Mouse (Mus musculus) gastrocnemius, postnatal 14 days (tissue): ENCODE data around the gene Ddx47. TPM values are rescaled to one million over a fixed set of nuclear protein-coding genes. Genes with fewer than 3 reads are reported as not detected.

Experiments used
- DNase-seq: peaks from one replicate; pipeline ENCODE4 v3.0.0; 2021; ENCODE audit warnings: mixed read lengths
- intact Hi-C: fragments of 180-260 bp; cut with DNase I; formaldehyde crosslinking; loops from one replicate; pipeline ENCODE4 v1.15.1; 2025; ENCODE audit warnings: low total_unique reads
- long read RNA-seq, 2 experiments: library from polyadenylated mRNA; stranded (forward); transcript quantifications; one replicate each; pipeline ENCODE4 v2.0.0; 2021
- total RNA-seq, 2 experiments: library from RNA; stranded (reverse); gene quantifications; 2 replicates each; pipeline ENCODE4 v1.2.3; 2021

Gene Ddx47
- total RNA-seq = 10 to 100 TPM; 30.2 to 33.0 TPM
- long read RNA-seq, experiment 1, transcript Ddx47-201 (12 exons, 1,764 nt) = major isoform, 18 of 21 reads
- long read RNA-seq, experiment 1, partial matches to known transcripts = 1 of 21 reads
- long read RNA-seq, experiment 1, other reads (novel, unspliced or antisense) = 2 of 21 reads
- long read RNA-seq, experiment 2, transcript Ddx47-201 (12 exons, 1,764 nt) = major isoform, 19 of 26 reads
- long read RNA-seq, experiment 2, partial matches to known transcripts = 4 of 26 reads
- long read RNA-seq, experiment 2, other reads (novel, unspliced or antisense) = 3 of 26 reads

DNA sequence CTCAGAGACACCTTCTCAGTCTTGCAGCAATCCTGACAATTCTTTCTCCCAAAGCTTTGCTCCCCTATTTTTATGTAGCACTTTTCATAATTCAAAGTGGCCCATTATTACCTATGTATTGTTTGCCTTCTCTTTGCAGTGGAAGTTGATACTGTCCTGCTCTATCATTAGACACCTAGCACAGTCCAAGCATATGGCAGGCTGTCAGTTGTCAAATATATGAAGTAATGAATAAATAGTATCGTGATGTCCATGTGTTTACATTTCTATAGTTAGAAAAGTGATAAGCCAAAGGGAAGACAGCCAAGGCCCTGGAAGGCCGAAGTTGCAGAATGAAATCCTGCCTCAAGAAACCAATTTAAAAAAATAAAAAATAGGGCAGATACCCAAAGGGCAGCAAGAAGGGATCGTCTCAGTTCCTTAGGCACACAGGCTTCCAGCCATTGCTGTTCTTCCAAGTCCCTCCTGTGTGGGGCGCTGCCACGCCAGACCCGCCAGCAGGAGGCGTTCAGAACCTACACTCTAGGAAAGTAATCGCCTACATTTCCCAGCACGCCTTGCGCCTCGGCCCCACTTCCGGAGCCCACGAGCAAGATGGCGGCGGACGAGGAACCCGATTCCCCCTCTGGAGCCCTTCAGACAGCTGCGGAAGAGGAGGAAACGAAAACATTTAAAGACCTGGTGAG, at the start of gene Ddx47:
TSS of gene Ddx47 (plus strand) at position 565 of the 686 bp plus-strand sequence.
- intact Hi-C loops = no loop called here
- peak; percentile 94 for DNase-seq

DNA sequence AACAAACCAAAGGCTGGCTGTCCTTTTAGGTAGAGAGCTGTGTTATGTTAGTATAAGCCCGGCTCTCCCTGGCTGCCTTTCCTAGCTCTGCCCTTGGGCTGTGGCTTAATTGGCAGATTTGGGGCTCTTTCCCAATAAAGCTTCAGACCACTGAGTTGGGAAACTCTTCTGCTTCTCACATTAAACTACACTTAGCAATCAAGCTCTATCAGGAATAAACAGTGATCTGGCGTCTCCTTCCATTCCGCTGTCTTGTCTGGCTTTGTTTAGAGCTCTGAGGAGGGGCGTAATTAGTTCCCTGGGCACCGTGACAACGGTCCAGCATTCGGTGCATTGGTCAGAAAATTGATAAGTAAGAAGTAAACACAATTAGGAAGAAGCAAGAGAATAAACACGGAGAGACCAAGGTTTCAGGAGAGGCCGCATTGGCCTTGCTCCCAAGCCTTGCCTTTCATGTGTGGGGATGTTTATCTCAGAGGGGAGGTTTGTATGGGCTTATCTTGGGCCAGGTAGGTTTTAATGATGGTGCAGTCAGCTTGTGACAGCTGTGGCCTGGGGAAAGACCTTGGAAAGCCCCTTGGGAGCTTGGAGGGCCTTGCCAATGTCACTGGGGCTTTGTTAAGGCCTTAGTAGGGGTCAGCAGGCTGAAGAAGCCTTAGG, 49.4 kb upstream of the Ddx47 start:
- DNase-seq = no peak
- intact Hi-C loops = no loop called here

DNA sequence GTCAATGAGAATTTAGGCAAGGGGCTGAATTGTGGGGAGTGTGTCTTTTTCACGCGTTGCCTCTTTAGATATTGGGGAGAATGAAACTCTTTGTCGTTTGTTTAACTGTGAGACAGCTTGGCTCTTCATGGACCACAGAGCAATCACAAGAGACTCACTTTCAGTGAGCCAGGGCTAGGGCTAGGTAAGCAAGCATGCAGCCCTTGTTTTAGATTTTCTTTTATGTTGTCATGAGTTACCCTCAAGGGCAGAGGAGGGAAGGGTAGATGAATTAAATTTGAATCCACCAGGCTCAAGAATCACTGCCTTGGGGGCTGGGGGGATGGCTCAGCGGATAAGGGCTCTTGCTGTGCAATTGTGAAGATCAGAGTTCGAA, 48.9 kb upstream of the Ddx47 start:
- intact Hi-C loops = no loop called here
- no peak for DNase-seq

DNA sequence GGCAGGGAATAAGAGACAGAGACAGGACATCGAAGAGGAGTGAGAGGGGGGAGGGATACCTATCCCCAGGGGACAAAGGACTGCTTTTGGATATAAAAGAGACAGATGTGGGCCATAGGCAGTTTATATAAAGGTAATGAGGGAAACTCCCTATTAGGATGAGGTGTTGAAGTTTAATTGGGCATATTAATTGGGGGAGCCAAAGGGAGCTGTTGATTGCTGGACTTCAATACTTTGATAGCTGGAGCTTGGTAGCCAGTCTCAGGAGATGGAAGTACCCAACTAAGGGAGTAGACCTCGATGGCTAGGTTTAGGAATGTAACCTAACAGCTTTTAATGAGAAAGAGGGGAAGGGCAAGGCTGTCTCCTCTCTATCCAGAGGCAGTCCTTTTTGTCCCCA, 47.5 kb upstream of the Ddx47 start:
- DNase-seq = no peak
- intact Hi-C loops = no loop called here

DNA sequence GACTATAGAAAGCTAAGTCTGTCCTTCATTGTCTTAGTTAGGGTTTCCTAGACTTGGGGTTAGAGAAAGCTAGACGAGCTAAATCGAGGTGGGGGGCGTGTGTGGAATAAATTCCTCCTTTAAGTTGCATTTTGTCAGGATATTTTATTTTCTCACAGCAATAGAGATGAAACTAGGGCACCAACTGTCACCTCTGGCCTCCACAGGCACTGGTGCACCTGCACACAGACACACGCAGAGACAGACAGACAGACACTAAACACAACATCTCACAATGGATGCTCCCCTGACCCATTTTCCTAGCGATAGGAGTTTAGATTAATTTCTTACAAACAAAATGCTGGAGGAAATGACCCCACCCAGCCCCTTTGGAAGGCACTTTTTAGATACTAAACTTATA, 44.7 kb upstream of the Ddx47 start:
- intact Hi-C loops = no loop called here
- no peak for DNase-seq

DNA sequence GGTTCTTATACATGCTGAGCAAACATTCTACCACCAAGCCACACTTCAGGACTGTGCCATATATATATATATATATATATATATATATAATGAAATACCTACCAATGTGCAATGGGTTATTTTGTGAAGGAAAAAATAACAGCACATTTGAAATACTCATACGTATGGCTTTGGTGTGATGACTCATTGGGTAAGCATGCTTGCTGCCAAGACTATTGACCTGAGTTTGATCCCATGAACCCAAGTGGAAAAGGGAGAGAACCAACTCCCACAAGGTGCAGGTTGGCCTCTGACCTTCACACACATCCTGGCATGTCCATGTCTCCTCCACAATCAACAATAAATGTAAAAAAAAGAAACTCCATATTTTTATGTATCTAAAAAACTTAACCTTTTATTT, 43.1 kb upstream of the Ddx47 start:
- intact Hi-C loops = no loop called here
- DNase-seq = no peak

DNA sequence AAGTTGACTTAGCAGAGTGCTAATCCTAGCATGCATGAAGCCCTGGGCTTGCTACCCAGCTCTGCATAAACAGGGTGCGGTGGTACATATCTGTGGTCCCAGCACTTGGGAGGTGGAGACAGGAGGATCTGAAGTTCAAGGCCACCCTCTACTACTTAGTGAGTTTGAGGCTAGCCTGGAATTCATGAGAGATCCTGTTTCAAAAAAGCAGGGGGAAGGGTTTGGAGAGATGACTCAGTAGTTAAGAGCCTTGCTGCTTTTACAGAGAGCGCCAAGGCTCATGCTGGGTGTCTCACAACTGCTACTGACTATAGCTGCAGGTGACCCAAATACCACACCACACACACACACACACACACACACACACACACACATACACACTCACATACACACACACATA, 41.9 kb upstream of the Ddx47 start:
- no peak for DNase-seq
- intact Hi-C loops = no loop called here

DNA sequence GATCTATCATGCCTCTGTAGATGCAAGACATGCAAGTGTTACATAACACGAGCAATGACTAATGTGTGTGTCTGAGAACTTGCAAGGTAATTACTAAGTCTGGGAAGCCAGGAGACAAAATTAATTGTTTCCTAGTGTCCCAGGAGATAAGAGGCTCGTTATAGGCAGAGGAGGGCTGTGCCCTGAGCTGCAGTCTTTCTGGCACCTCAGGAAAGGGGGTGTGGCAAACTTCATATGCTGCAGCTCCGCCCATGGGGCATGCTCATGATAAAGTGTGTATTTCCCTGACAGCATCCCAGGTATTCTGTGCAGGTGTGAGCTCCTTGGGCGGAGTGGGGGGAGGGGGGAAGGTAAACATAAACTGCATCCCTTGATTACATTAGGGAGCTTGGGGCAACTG, 39.3 kb upstream of the Ddx47 start:
- intact Hi-C loops = no loop called here
- no peak for DNase-seq

DNA sequence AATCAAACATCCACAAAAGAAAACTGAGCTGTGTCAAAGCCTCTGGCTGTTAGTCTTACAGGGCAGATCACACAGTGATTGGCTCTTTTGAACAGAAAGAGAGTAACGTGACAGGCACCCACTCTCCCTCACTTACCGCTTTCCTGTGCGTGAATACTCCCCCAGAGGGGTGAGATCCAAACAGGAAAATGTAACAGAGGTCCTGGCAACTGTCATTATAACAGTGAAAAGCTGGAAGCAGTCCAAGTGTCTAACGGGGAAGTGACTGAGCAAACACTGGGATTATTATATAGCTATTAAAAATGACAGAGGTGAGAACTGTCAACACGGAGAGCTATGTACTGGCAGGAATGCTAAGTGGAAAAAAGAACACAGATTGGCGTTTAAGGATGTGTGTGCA, 34.8 kb upstream of the Ddx47 start:
- intact Hi-C loops = no loop called here
- no peak for DNase-seq

DNA sequence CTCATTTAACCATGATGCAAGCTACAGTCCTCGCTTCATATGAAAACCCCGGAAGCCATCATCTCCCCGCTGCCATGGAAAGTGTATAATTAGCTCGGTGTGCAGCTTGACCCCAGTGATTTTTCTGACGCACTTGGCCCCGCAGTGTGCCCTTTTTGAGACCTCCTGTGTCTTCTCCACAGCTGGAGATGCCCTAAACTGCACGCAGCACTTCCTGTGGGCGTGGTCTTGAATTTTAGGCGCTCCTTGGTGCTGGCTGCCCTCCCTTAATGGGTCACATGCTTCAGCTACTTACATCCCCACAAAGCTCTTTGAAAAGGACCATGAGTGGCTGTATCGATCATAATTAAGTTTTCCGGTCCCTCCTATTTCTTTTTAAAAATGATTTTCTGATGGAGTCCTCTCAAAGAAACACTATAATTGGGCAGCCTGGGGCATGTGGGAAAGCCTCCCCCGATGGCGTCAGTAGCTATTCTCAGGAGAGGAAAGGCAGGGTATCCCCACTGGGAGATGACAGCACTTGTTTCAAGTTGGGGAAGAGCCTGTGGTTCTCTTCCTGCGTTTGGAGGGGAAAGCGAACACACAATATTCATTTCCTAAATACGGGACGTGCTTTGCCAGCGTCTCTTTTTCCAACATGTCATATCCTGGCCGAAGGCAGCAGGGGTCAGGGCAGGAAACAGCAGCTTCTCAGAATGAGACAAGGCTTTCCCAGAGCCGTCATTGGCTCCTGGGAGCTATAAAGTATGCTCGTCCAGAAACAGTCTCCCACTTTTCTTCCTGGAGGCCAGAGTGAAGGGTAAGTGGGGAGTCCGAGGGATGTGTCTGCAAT, 30.0 kb upstream of the Ddx47 start, which contains the start of gene Apold1:
TSS of gene Apold1 (plus strand) at position 488 of the 832 bp plus-strand sequence.
- intact Hi-C loops = no loop called here
- DNase-seq = peak; percentile 23

DNA sequence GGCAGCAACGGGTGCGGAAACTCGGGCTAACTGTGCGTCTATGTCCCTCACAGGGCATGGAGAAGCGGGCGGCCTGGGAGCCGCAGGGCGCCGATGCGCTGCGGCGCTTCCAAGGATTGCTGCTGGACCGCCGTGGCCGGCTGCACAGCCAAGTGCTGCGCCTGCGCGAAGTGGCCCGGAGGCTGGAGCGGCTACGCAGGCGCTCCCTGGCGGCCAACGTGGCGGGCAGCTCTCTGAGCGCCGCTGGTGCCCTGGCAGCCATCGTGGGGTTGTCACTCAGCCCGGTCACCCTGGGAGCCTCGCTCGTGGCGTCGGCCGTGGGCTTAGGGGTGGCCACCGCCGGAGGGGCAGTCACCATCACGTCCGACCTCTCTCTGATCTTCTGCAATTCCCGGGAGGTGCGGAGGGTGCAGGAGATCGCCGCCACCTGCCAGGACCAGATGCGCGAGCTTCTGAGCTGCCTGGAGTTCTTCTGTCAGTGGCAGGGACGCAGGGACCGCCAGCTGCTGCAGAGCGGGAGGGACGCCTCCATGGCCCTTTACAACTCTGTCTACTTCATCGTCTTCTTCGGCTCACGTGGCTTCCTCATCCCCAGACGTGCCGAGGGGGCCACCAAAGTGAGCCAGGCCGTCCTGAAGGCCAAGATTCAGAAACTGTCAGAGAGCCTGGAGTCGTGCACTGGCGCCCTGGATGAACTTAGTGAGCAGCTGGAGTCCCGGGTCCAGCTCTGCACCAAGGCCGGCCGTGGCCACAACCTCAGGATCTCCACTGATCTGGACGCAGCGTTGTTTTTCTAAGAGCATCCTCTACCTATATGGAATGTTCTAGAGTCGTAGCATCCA, 27.7 kb upstream of the Ddx47 start:
- intact Hi-C loops = no loop called here
- peak; percentile 95 for DNase-seq

DNA sequence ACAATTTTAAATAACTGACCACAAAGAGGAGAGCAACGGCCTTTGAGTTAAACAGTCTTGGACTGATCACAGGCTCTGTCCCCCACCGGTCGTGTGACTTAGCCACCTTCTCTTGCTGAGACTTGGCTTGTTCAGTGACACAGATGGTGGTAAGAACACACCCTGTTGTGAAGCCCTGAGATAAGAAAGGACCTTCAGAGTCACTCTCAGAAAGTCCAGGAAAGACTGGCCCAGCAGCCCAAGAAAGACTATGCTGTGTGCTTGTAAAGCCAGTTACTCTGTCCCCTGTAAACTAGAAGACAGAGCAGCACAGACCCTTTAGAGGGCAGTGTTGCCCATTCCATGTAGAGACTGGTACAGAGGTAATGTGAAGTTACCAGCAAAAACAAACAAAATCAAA, 26.7 kb upstream of the Ddx47 start:
- no peak for DNase-seq
- intact Hi-C loops = no loop called here

DNA sequence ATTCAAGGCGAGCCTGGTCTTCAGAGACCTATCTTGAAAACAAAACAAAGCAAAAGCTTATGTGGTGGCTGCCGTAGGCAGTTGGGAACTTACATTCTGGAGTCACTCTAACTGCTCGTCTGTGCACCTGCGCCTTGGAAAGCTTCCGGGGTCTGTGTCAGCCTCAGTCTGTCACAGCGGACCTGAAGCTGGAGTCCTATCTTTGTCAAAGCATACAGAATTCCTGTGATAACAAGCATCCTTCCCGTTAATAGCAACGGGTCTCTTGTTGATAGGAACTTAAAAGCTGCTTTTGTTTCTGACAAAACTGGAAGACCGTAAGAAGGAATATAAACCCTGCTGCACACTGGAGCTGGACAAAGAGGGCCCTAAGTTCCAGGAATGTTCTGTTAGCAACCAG, 23.0 kb upstream of the Ddx47 start:
- intact Hi-C loops = no loop called here
- DNase-seq = no peak

DNA sequence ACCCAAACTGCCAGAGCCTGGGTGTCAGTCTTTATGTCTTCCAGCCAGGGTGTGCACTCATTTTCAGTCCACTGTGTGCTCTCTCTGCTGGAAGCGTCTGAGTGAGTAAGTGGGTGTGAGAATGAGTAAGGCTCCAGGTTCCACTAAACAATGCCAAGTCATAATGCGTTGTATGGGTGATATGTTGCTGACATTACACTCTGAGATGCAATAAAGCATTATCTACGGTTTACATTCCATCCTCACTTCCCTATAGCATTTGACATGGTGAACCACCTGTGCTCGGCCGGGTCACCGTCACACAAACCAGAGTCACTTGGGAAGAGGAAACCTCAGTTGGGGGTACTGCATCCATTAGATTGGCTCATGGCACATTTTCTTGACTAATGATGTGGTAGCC, 20.7 kb upstream of the Ddx47 start:
- DNase-seq = no peak
- intact Hi-C loops = no loop called here

DNA sequence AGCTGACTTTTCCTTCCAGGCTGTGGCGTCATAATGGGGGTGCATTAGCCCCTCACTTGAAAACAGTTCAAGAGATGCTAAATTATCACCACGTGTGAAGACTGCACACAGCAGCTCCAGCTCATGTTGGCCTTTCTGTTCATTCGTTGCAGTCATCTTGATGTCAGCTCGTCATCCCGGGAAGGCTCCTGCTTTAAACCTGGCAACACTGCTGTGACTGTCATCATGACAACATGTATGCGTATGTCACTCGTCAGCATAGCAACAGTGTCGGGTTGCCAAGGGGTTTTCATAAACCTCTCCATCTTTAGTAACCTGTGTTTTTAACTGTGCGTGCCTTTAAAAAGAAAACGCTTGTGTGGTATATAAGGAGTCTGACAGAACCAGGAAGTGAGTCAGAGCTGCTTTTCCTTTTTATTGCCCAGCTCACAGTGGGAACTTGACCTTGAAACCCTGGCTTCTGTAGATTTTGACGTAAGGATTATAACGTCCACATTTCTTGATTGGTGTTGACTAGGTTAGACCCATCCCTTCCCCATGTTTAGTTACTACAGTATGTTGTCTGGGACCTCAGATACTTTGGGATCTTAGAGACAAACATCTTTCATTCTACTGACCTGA, 17.3 kb upstream of the Ddx47 start:
- intact Hi-C loops = no loop called here
- DNase-seq = no peak

DNA sequence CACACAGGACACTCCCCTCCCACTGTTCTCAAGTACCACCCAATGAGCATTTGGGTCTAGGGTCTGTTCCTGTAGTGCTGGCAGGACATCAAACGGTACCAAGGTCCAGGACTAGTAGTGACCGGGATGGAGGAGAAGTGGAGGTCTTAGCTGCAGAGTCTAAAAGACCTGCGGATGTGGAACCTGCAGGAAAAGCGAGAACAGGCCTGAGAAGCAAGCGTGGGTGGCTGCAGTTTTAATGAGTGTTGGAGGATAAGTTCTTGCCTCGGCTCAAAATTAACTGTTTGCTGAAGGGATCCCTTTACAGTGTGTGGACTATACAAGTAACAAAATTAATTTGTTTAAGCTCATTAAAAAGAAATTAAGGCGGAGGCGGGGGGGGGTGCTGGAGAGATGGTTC, 16.4 kb upstream of the Ddx47 start:
- no peak for DNase-seq
- intact Hi-C loops = no loop called here

DNA sequence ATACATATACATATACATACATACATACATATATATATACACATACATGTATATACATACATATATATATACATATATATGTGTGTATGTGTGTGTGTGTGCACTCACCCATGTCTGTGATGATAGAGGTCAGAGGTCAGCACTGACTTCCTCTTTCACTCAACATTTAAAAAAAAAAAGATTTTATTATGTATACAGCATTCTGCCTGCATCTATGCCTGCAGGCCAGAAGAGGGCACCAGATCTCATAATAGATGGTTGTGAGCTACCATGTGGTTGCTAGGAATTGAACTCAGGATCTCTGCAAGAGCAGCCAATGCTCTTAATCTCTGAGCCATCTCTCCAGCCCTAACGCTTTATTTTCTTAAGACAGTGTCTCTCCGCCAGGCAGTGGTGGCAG, 14.5 kb upstream of the Ddx47 start:
- no peak for DNase-seq
- intact Hi-C loops = no loop called here

DNA sequence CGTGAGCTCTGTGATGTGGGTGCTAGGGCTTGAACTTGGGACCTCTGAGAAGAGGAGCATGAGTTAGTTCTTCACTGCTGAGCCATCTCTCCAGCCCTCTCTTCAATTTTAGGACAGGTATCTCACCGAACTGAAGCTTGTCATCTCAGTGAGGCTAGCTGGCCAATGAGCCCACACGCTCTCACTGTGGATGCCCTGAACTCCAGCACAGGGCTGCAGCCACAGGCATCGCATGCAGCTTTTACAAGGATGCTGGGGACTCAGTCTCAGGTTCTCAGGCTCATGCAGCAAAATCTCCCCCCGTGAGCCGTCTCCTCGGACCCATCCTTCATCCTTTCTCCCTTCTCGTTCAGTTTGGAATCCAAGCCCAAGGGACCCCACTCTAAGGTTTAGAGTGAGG, 13.3 kb upstream of the Ddx47 start:
- intact Hi-C loops = no loop called here
- DNase-seq = no peak

DNA sequence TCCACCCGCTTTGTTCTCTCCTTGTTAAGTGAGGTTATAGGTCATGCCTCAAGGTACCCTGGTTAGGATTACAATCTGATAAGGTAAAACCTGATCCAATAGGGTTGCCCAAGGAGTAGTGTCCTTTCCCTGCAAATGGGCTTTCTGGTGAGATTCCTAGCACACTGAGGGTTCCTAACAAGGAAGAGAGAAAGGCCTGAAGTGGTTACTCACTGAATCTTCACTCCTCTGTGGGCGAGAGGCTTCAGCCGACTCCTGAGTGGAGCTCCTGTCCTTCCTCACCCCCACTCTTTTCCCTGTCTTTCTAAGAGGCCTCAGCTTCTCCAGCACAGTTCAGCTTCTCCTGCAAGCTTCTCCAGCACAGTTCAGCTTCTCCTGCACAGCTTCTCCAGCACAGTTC, 12.6 kb upstream of the Ddx47 start:
- no peak for DNase-seq
- intact Hi-C loops = no loop called here
